Mouse (Mus musculus) forebrain, embryonic 11.5 days (tissue): ENCODE data around the gene Nedd9. TPM values are rescaled to one million over a fixed set of nuclear protein-coding genes. Genes with fewer than 3 reads are reported as not detected.

Experiments used
- polyA plus RNA-seq: library from polyadenylated mRNA; unstranded; fragments of >200 nt; fragmentation: Nextera tagmentation; extraction: Ambion mirVana; gene quantifications from 2 replicates; pipeline ENCODE4 v1.2.1, GENCODE M21; 2014

The Nedd9 gene
- polyA plus RNA-seq, 1 experiment from 2014 or later, result 27.0 TPM

Other genes with a start within 250 kb of the Nedd9 start
- gene Smim13, start 237.5 kb downstream of the Nedd9 start, polyA plus RNA-seq, result 13.1 and 14.3 TPM in 2 replicates
- not detected in 2 replicates for gene Gm17364, start 213.4 kb downstream of the Nedd9 start, polyA plus RNA-seq
- 22.4 and 24.1 TPM in 2 replicates for gene Tmem170b, start 118.5 kb upstream of the Nedd9 start, polyA plus RNA-seq